Mouse (Mus musculus): Measurements from ENCODE around the gene Cracr2a. TPM values are rescaled to one million over a fixed set of nuclear protein-coding genes. Genes with fewer than 3 reads are reported as not detected.

Cracr2a gene
- polyA plus RNA-seq (2015; fragmentation: Nextera tagmentation; extraction: Ambion mirVana) = 1.4 and 1.5 TPM in 2 replicates

DNA sequence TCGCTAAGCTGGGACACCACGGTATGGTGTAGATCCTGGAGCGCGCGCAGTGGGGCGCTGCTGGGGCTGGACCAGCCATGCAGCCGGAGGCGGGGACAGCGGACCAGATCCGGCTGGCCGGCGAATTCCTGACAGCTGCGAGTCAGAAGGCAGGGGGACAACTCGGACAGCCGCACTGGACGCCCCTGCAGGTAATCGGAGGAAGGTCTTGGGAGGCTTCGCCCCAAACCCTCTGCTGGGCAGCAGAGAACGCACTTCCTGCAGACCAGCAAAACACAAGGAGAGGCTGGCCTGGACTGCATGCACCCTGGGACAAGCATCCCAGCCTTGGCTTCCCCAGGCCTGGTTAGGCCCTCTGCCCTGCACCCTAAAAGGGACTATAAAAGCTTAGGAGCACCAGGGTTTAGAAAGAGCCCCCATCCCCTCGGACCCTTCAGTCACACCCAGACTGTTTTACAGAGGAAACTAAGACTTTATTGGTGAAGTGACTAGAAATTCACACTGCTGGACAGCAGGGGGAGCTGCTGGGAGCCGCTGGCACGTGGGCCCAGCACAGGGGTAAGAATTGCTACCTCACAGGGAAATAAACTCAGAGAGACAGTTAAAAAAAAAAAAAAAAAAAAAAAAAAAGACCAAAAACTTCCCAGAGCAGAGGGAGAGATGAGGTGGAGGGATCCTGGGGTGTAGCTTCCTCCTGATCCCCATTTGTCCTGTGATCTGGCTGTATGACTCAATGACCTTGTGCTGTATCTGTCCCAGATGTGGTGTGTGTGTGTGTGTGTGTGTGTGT is at the start of gene Cracr2a:
Cracr2a (plus strand) TSS at position 108 of the 790 bp plus-strand sequence.

Other genes with a start within 250 kb of the Cracr2a start
- gene Parp11, start 114.5 kb upstream of the Cracr2a start, polyA plus RNA-seq (2015; fragmentation: Nextera tagmentation; extraction: Ambion mirVana) = 9.6 and 12.9 TPM in 2 replicates
- gene Prmt8, start 208.1 kb downstream of the Cracr2a start, polyA plus RNA-seq (2015; fragmentation: Nextera tagmentation; extraction: Ambion mirVana) = 0.06 and 0.13 TPM in 2 replicates

Measured in spleen, postnatal 0 days (tissue).